Mouse (Mus musculus) T-cell, adult 2 months (primary cell): ENCODE results near the gene Znhit3.
A peak's percentile ranks its signal among the peaks of the same experiment; 100 is the strongest.

ENCODE experiments used
- DNase-seq: peaks from one replicate; pipeline ENCODE4 v3.0.0; 2022; ENCODE audit warnings: low spot score

Gene Znhit3

GRCm38 (mm10) chr11:84920981-84921380, 4.8 kb upstream of the Znhit3 start:
- DNase-seq, result no peak

GRCm38 (mm10) chr11:84919951-84920350, 3.8 kb upstream of the Znhit3 start:
- no peak for DNase-seq

GRCm38 (mm10) chr11:84919276-84919675, 3.1 kb upstream of the Znhit3 start:
- peak; percentile 59 for DNase-seq

GRCm38 (mm10) chr11:84918425-84918824, 2.3 kb upstream of the Znhit3 start:
- peak; percentile 78 for DNase-seq

GRCm38 (mm10) chr11:84916703-84917300, 636 bp upstream of the Znhit3 start:
- DNase-seq, result no peak

- DNase-seq, result no peak
These were observed 1.5 kb downstream of the Znhit3 start for GRCm38 (mm10) chr11:84914673-84915072.

- DNase-seq, result no peak
These were observed 5.8 kb downstream of the Znhit3 start for GRCm38 (mm10) chr11:84910411-84910810.

GRCm38 (mm10) chr11:84908480-84908879, 7.7 kb downstream of the Znhit3 start:
- no peak for DNase-seq

- no peak for DNase-seq
These were observed 9.1 kb downstream of the Znhit3 start for GRCm38 (mm10) chr11:84907081-84907480.

GRCm38 (mm10) chr11:84904597-84905144, 11.5 kb downstream of the Znhit3 start:
- DNase-seq, result no peak

- no peak for DNase-seq
These were observed 23.1 kb downstream of the Znhit3 start for GRCm38 (mm10) chr11:84893113-84893512.

GRCm38 (mm10) chr11:84891705-84892104, 24.5 kb downstream of the Znhit3 start:
- no peak for DNase-seq

GRCm38 (mm10) chr11:84889492-84889891, 26.7 kb downstream of the Znhit3 start:
- DNase-seq, result no peak

GRCm38 (mm10) chr11:84888025-84888424, 28.1 kb downstream of the Znhit3 start:
- no peak for DNase-seq

GRCm38 (mm10) chr11:84886767-84887511, 29.2 kb downstream of the Znhit3 start:
- no peak for DNase-seq

GRCm38 (mm10) chr11:84886236-84886635, 29.9 kb downstream of the Znhit3 start:
- DNase-seq, result no peak

- DNase-seq, result no peak
These were observed 30.9 kb downstream of the Znhit3 start for GRCm38 (mm10) chr11:84885238-84885637.

GRCm38 (mm10) chr11:84882346-84882745, 33.8 kb downstream of the Znhit3 start:
- no peak for DNase-seq

- no peak for DNase-seq
These were observed 35.2 kb downstream of the Znhit3 start for GRCm38 (mm10) chr11:84880971-84881370.

- DNase-seq, result no peak
These were observed 35.7 kb downstream of the Znhit3 start for GRCm38 (mm10) chr11:84880465-84880961.

GRCm38 (mm10) chr11:84879772-84880464, 36.2 kb downstream of the Znhit3 start, which contains the start of the genes Myo19 and Pigw:
Gene Myo19 (plus strand): TSS chr11:84880148.
Gene Pigw (minus strand): TSS chr11:84880285.
- DNase-seq, result peak; percentile 74

GRCm38 (mm10) chr11:84879007-84879771, 37.0 kb downstream of the Znhit3 start:
- DNase-seq, result no peak
